Mouse (Mus musculus) testis, adult 2 months (tissue): ENCODE data around the gene Slc32a1.

ENCODE experiments used
- CTCF ChIP-seq: fragments of 200-500 bp; IDR thresholded peaks from 2 replicates; pipeline ENCODE4 v1.5.1; 2012; ENCODE audit warnings: low read depth, mild to moderate bottlenecking, inconsistent platforms, low read length, moderate library complexity; ENCODE audit not compliant: control insufficient read depth, insufficient read depth, insufficient replicate concordance
- POLR2A ChIP-seq: fragments of 200-500 bp; IDR thresholded peaks from 2 replicates; pipeline ENCODE4 v1.6.1; 2012; ENCODE audit warnings: low read depth, mild to moderate bottlenecking, inconsistent platforms, low read length, moderate library complexity; ENCODE audit not compliant: control insufficient read depth

DNA sequence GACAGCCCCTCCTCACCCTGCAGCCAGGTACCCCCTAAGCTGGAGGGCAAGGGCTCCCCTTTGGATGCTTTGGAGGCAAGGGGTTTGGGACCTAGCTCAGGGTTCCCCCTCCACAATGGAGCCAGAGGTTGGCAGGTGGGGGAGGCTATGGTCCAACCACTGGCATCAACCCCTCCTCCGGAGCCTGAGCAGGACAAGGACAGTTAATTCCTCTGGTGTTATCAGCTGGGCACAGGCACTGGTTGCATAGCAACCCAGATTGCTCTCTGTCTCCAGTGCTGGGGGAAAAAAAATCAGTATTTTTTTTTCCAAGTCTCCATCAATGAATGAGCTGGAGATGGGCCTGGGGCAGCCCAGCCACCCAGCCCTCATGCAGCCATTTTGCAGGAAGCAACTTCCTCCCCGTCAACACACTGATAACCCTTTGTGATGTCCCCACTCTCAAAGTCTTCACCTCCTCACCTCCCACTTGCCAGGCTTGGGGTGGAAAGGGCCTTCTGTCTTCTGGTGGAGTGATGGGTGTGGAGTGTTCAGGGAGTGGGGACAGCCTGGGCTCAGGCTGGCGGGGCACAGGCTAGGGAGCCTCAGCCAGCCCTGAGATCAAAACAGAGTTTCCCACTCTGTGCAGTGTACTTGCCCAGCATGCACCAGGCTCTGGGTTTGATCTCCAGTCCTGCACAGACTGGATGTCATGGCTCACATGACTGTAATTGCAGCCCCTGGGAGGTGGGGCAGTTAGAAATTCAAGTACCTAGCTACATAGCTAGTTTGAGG lies 49.0 kb upstream of the Slc32a1 start:
- no peak for TF ChIP-seq CTCF
- no peak for TF ChIP-seq POLR2A
